Mouse (Mus musculus): ENCODE measurements at regions not wholly inside any gene's neighbourhood (a gene's known extent, or its start where the extent isn't known, plus 50 kb on each side); places are given as distances from the start of the nearest gene placed in this dataset.

DNA sequence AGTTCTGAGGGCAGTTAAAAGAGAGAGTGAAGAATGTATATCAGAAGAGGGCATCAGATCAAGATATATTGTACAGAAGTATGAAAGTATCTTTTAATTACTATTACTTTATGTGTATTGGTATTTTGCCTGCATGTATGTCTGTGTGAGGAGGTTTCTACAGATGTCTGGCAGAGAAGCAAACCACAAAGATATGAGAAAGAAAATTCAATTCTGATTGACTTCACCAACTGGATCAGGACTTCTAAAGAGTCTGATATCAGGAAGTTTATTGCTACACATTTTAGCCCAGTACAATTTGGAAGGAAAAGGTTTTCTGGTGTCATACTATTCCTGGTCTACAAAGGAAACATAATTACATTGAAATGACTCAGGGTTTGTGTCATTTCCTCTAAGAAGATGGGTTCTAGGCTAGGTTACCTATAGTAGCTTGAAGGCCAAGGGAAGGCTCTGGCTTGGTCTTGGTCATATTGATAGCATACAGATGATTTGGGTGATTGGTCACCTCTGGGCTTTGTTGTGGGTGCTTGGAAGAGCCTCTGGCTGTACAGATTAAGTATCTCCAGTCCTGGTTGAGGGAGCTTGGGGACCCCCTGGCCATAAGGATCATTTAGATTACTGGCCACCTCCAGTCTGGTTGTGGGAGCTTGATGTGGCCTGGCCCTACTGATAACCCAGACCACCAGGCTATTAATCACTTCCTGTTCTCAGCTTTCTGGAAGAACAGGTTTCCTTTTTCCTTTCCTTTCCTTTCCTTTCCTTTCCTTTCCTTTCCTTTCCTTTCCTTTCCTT is 275.1 kb upstream of the Pkn2 start:
- no peaks in the 10 kb centered on the region for H3K27me3 ChIP-seq (ENCODE audit: control insufficient read depth, insufficient read depth, low read length, poor library complexity, severe bottlenecking)
- H3K4me1 ChIP-seq (ENCODE audit: control insufficient read depth, insufficient read depth, low read length), result peaks cover 2% of the 10 kb centered on the region
- no peak overlapping the region for H3K9ac ChIP-seq (ENCODE audit: low read depth, poor library complexity, severe bottlenecking)
- H3K9me3 ChIP-seq (replicated peaks; ENCODE audit: control insufficient read depth, insufficient read depth, low read length, poor library complexity, severe bottlenecking), result no peaks in the 10 kb centered on the region
- no peaks in the 10 kb centered on the region for H3K36me3 ChIP-seq (ENCODE audit: control insufficient read depth, insufficient read depth, low read length, poor library complexity, severe bottlenecking)
- TF ChIP-seq POLR2A (IDR thresholded peaks at IDR 0.05; ENCODE audit: insufficient read depth, low read length), result no peak
- TF ChIP-seq EP300 (IDR thresholded peaks at IDR 0.05; ENCODE audit: insufficient read depth, low read depth, low read length), result no peak
- TF ChIP-seq CTCF (IDR thresholded peaks at IDR 0.05; ENCODE audit: low read depth, low read length), result no peak
- no peak overlapping the region for H3K4me3 ChIP-seq (ENCODE audit: low read depth, low read length)
- H3K27ac ChIP-seq (ENCODE audit: insufficient read depth, low read length), result no peak overlapping the region

DNA sequence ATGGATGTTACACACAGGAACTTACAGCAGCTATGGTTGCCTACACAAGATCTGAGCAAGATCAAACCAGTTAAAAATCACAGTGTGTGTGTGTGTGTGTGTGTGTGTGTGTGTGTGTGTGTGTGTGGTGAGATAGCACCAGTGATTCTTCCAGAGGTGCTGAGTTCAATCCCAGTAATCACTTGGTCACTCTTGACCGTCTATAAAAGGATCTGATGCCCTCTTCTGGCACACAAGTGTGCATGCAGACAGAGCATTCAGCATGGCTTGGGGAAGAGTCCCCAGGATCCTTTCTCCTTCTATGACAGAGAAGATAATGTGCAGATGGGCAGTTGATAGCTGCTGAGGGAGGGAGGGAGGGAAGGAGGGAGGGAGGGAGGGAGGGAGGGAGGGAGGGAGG is 274.4 kb upstream of the Pkn2 start:
- no peak overlapping the region for H3K4me3 ChIP-seq (ENCODE audit: low read depth, low read length)
- peaks cover 2% of the 10 kb centered on the region for H3K4me1 ChIP-seq (ENCODE audit: control insufficient read depth, insufficient read depth, low read length)

DNA sequence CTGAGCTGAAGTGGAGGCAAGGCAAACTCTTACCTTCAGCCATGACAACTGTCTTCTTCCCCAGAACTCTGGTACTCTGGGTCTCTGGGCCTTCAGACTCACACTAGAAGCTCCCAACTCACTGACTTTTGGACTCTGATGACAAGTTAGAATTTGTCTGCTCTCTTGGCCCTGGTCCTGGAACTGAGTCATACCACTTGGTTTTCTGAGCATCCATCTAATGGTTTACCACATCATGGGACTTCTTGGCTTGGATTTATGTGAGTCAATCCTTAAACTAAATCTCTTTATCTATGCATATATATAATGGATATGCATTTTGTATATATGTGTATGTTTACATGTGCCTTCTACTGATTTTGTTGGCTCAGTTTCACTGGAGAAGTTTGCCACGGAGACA is 273.8 kb upstream of the Pkn2 start:
- no peak overlapping the region for H3K27ac ChIP-seq (ENCODE audit: insufficient read depth, low read length)
- H3K4me3 ChIP-seq (ENCODE audit: low read depth, low read length), result no peak overlapping the region
- H3K27me3 ChIP-seq (ENCODE audit: control insufficient read depth, insufficient read depth, low read length, poor library complexity, severe bottlenecking), result no peaks in the 10 kb centered on the region
- no peak overlapping the region for H3K9ac ChIP-seq (ENCODE audit: low read depth, poor library complexity, severe bottlenecking)
- TF ChIP-seq POLR2A (IDR thresholded peaks at IDR 0.05; ENCODE audit: insufficient read depth, low read length), result no peak
- no peak for TF ChIP-seq EP300 (IDR thresholded peaks at IDR 0.05; ENCODE audit: insufficient read depth, low read depth, low read length)
- no peak for TF ChIP-seq CTCF (IDR thresholded peaks at IDR 0.05; ENCODE audit: low read depth, low read length)
- peaks cover 2% of the 10 kb centered on the region for H3K4me1 ChIP-seq (ENCODE audit: control insufficient read depth, insufficient read depth, low read length)
- H3K36me3 ChIP-seq (ENCODE audit: control insufficient read depth, insufficient read depth, low read length, poor library complexity, severe bottlenecking), result no peaks in the 10 kb centered on the region
- H3K9me3 ChIP-seq (replicated peaks; ENCODE audit: control insufficient read depth, insufficient read depth, low read length, poor library complexity, severe bottlenecking), result no peaks in the 10 kb centered on the region

More for the DNA sequence above, 274.4 kb upstream of the Pkn2 start:
- H3K36me3 ChIP-seq (ENCODE audit: control insufficient read depth, insufficient read depth, low read length, poor library complexity, severe bottlenecking), result no peaks in the 10 kb centered on the region
- H3K9me3 ChIP-seq (replicated peaks; ENCODE audit: control insufficient read depth, insufficient read depth, low read length, poor library complexity, severe bottlenecking), result no peaks in the 10 kb centered on the region
- no peak overlapping the region for H3K9ac ChIP-seq (ENCODE audit: low read depth, poor library complexity, severe bottlenecking)
- TF ChIP-seq CTCF (IDR thresholded peaks at IDR 0.05; ENCODE audit: low read depth, low read length), result no peak
- no peak for TF ChIP-seq POLR2A (IDR thresholded peaks at IDR 0.05; ENCODE audit: insufficient read depth, low read length)
- no peak for TF ChIP-seq EP300 (IDR thresholded peaks at IDR 0.05; ENCODE audit: insufficient read depth, low read depth, low read length)
- H3K27ac ChIP-seq (ENCODE audit: insufficient read depth, low read length), result no peak overlapping the region
- no peaks in the 10 kb centered on the region for H3K27me3 ChIP-seq (ENCODE audit: control insufficient read depth, insufficient read depth, low read length, poor library complexity, severe bottlenecking)

DNA sequence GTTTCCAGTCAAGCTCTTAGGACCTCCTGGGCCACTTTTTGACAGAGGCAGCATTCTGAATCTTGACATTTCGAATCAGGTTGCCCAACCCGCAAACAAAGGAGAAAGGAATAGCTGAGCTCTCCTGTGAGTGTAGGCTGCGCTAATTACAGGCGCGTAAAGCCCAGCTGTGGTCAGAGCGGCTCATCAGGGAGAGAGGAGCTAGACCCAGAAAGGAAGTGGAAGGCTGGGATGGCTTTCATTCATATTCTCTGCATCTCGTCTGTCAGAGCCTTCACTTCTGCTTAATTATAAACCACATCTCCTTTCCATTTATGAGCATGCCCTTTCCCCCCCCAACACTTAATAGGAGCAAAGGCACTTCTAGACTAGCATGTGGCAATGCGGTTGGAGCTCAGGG is 265.7 kb upstream of the Pkn2 start:
- no peaks in the 10 kb centered on the region for H3K36me3 ChIP-seq (ENCODE audit: control insufficient read depth, insufficient read depth, low read length, poor library complexity, severe bottlenecking)
- TF ChIP-seq EP300 (IDR thresholded peaks at IDR 0.05; ENCODE audit: insufficient read depth, low read depth, low read length), result no peak
- H3K9me3 ChIP-seq (replicated peaks; ENCODE audit: control insufficient read depth, insufficient read depth, low read length, poor library complexity, severe bottlenecking), result peaks cover 5% of the 10 kb centered on the region; the same call in 1 of the 2 replicates
- no peak overlapping the region for H3K27ac ChIP-seq (ENCODE audit: insufficient read depth, low read length)
- no peaks in the 10 kb centered on the region for H3K4me1 ChIP-seq (ENCODE audit: control insufficient read depth, insufficient read depth, low read length)
- no peak overlapping the region for H3K9ac ChIP-seq (ENCODE audit: low read depth, poor library complexity, severe bottlenecking)
- H3K27me3 ChIP-seq (ENCODE audit: control insufficient read depth, insufficient read depth, low read length, poor library complexity, severe bottlenecking), result no peaks in the 10 kb centered on the region
- H3K4me3 ChIP-seq (ENCODE audit: low read depth, low read length), result no peak overlapping the region

DNA sequence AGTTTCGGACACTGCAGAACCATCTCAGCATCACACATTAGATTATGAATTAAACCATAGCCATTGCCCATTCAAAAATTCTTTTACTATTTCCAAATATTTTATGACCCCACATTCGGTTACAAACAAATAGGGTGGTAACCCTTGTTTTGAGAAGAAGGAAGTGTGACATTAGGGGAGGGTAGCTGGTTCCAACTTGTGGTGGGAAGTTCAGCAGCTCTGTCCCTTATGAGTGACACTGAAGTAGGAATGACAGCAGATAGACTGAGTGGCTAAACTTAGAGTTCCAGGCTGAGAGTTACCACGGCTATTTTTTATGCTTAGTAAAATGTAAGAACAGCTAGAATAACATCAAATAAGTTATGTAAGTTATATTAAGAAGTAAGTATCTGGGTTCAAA is 257.1 kb upstream of the Pkn2 start:
- Histone ChIP-seq H3K27me3 (ENCODE audit: control insufficient read depth, insufficient read depth, low read length, poor library complexity, severe bottlenecking) (no peaks in the 10 kb centered on the region), H3K9me3 (replicated peaks; ENCODE audit: control insufficient read depth, insufficient read depth, low read length, poor library complexity, severe bottlenecking) (peaks cover 5% of the 10 kb centered on the region; the same call in 1 of the 2 replicates), H3K4me3 (ENCODE audit: low read depth, low read length) (no peak overlapping the region), H3K4me1 (ENCODE audit: control insufficient read depth, insufficient read depth, low read length) (no peaks in the 10 kb centered on the region), H3K27ac (ENCODE audit: insufficient read depth, low read length) (no peak overlapping the region), H3K9ac (ENCODE audit: low read depth, poor library complexity, severe bottlenecking) (no peak overlapping the region), H3K36me3 (ENCODE audit: control insufficient read depth, insufficient read depth, low read length, poor library complexity, severe bottlenecking) (no peaks in the 10 kb centered on the region)
- no peak for TF ChIP-seq EP300 (IDR thresholded peaks at IDR 0.05; ENCODE audit: insufficient read depth, low read depth, low read length)
- no peak for TF ChIP-seq CTCF (IDR thresholded peaks at IDR 0.05; ENCODE audit: low read depth, low read length)
- TF ChIP-seq POLR2A (IDR thresholded peaks at IDR 0.05; ENCODE audit: insufficient read depth, low read length), result no peak

GRCm38 (mm10) chr3:143134528-143134927 is 252.7 kb upstream of the Pkn2 start:
- H3K4me3 ChIP-seq (ENCODE audit: low read depth, low read length), result no peak overlapping the region
- no peaks in the 10 kb centered on the region for H3K27me3 ChIP-seq (ENCODE audit: control insufficient read depth, insufficient read depth, low read length, poor library complexity, severe bottlenecking)
- H3K9ac ChIP-seq (ENCODE audit: low read depth, poor library complexity, severe bottlenecking), result no peak overlapping the region
- no peak overlapping the region for H3K27ac ChIP-seq (ENCODE audit: insufficient read depth, low read length)
- H3K36me3 ChIP-seq (ENCODE audit: control insufficient read depth, insufficient read depth, low read length, poor library complexity, severe bottlenecking), result no peaks in the 10 kb centered on the region
- TF ChIP-seq CTCF (IDR thresholded peaks at IDR 0.05; ENCODE audit: low read depth, low read length) (no peak), EP300 (IDR thresholded peaks at IDR 0.05; ENCODE audit: insufficient read depth, low read depth, low read length) (no peak), POLR2A (IDR thresholded peaks at IDR 0.05; ENCODE audit: insufficient read depth, low read length) (no peak)
- no peaks in the 10 kb centered on the region for H3K9me3 ChIP-seq (replicated peaks; ENCODE audit: control insufficient read depth, insufficient read depth, low read length, poor library complexity, severe bottlenecking)
- H3K4me1 ChIP-seq (ENCODE audit: control insufficient read depth, insufficient read depth, low read length), result no peaks in the 10 kb centered on the region
